Mouse (Mus musculus) right cerebral cortex, adult 18-20 months (tissue): Measurements from ENCODE around the gene Acer3.

Source experiments
- DNase-seq: peaks from one replicate; pipeline ENCODE4 v3.0.0; 2022; ENCODE audit warnings: mixed read lengths

Gene Acer3

GRCm38 (mm10) chr7:98177929-98178559 is 143.0 kb downstream of the Acer3 start, which contains the start of gene Capn5:
Gene Capn5 (minus strand): TSS chr7:98178274.
- peak; percentile 68 for DNase-seq

- DNase-seq = no peak
Observed at GRCm38 (mm10) chr7:98177566-98177928, 143.5 kb downstream of the Acer3 start.

- no peak for DNase-seq
Observed at GRCm38 (mm10) chr7:98177071-98177485, 143.9 kb downstream of the Acer3 start.

DNA sequence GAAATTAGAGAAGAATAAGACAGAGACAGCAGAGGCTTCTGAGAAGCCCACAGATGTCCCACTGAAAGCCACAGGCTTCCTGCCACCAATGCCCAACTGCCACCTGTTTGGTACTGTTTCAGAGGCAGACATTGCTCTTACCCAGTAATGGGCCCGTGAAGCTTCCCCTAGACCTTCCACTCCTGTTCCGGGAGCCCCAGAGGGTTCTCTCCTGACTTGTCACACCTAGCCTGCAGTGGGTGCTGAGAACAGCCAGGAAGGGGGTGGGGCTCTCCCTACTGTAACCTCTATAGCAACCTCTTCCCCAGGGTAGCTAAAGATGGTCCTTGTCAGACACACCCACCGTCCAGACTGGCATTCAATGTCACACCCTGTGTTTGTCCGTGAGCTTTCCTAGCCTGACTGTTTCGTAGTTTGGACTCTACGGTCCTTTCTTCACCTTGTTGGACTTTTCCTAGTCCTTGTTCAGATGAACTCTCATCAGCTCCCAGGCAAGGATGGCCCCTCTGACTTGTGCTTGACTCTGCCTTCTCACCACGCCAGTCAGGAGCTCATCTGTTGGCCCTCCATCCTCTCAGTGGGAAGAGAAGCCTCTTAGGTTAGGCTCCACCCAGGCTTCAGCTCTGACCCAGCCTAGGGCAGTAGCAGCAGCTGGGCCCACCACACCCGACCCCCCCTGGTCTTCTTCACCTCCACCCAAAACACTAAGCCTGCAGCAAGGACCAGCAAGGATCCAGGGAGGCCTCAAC is 144.5 kb downstream of the Acer3 start:
- DNase-seq = no peak

DNA sequence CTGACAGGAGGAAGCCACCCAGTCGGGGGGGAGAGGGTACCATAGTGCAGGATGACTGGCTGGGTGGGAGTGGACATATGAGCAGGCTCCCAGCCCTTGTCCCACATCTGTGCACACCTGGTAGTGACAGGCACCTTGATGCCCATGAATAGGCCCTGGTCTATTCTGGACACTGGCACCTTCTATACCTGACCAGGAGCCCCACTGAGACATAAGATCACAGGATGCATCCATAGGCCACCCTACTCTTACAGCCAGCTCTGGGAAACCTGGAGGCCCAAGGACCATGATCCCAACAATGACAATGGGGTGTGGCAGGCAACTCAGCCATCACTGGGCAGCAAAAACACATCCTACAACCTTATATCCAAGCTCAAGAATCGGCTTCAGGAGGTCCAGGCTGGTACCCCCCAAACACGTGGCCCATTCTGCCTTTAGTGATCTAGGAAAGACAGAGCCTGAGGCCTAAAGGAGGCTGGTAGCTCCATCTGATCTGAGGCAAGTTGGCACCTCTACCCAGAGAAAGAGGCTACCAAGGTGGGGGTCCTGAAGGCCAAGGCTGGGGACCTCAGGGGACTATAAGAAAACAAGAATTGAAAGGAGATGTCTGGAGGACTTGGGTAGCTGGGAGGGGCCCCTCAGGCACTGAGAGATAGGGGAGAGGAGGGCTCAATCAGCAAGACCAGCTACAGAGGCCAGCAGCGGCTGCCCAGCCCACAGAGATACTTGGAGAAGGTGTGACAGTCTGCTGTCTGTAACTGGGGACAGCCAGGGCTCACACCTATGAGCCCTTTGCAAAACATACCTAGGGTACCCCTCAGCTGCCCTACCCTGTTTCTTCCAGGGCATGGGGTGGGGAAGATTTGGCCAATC is 145.9 kb downstream of the Acer3 start:
- no peak for DNase-seq

DNA sequence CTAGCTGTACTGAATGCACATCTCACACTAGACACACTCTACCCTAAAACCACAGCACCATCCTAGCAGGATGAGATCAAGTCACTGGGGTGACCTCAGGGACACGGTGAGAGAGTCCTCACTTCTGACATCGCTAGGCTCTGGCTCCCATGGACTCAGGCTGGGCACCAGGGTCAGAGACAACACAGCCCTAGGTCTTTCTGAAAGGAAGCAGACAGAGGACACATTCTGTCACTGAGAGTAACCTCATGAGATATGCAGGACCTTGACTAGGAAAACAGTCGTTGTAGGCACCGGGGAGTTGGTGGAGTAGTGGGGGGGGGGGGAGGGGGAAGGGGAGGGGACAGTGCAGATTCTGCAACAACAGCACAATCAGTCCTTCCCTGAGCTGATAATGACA is 147.6 kb downstream of the Acer3 start:
- DNase-seq = no peak

- DNase-seq = no peak
Observed at GRCm38 (mm10) chr7:98172661-98173060, 148.3 kb downstream of the Acer3 start.

GRCm38 (mm10) chr7:98171141-98172073 is 149.6 kb downstream of the Acer3 start:
- DNase-seq = no peak

- no peak for DNase-seq
Observed at GRCm38 (mm10) chr7:98164999-98165528, 155.9 kb downstream of the Acer3 start.

DNA sequence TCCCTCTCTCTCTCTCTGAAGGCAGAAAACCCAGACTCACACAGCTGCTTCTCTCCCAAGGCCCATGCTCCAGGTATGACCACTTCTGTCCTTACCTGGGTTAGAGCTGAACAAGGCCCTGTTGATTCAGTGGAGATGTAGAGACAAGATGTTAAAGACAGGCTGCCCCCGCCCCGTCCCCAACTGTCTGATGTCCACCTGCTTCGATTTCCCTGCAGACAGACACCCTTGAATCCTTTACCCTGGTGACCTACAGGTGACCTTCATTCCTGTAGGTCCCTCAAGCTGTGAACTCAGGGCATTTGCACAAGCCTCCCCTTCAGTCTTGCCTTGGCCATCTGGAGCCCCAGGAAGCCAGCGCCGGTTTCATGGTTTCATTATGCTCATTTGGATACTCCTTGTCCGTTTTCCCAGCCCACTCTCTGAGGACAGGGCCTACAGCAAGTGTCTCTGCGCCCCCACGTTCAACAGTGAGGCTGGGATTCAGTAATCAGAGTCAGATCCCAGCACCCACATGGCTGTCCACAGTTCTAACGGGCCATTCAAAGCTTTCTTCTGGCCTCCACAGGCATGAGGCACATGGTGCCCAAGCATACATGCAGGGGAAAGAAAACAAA is 156.5 kb downstream of the Acer3 start:
- DNase-seq = no peak

GRCm38 (mm10) chr7:98163700-98164099 is 157.3 kb downstream of the Acer3 start:
- DNase-seq = no peak

DNA sequence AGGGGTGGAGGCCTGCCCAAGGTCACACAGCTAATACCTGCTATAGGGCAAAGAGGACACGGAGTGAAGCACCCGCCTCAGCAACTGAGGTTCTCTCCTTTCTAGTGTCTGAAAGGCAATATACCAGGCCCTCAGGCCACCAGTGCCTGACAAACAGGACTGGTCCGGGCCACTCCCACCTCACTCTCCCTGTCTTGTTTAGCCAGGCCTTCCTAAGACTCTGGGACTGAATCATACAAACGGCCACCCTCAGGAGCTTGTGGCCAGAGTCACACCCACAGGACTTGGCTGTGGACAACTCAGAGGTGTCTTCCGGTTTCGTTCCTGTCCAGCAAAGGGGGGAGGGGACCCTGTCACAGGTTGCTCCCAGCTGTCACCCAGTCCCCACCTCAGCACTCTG is 158.8 kb downstream of the Acer3 start:
- DNase-seq = no peak

- DNase-seq = no peak
Observed at GRCm38 (mm10) chr7:98160041-98160740, 160.8 kb downstream of the Acer3 start.

DNA sequence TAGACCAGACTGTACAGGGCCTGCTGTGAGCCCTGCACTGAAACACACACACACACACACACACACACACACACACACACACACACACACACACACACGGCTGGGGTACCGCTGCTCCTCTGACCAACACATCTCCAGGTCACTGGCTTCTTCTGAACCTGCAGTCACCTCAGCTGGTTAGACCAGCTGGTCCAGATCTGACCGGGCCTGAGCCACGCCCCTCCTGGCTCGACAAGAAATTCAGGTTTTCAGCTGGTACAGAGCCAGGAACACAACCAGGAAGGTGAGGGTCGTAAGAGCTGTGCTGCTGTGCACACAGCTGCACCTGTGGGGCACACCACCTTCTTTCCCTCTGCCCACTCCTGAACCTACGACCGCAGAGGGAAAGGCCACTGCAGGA is 162.5 kb downstream of the Acer3 start:
- no peak for DNase-seq

- DNase-seq = no peak
Observed at GRCm38 (mm10) chr7:98157636-98158332, 163.2 kb downstream of the Acer3 start.
